Mouse (Mus musculus) erythroid progenitor cell, adult 5-6 weeks (primary cell): ENCODE results near the gene Amdhd2. TPM values are rescaled to one million over a fixed set of nuclear protein-coding genes. Genes with fewer than 3 reads are reported as not detected.

Source experiments
- ATAC-seq: replicated peaks from 2 replicates; pipeline ENCODE4 v1.8.0; 2016; ENCODE audit warnings: moderate number of reproducible peaks, mild to moderate bottlenecking, moderate TSS enrichment, inconsistent platforms; ENCODE audit not compliant: poor library complexity, low FRiP score, severe bottlenecking
- total RNA-seq, 2 experiments: library from RNA; stranded (forward) in 1 of 2; stranded (reverse) in 1 of 2; fragments of 150-400 nt in 1 of 2; fragments of 186-747, 209-891 nt in 1 of 2; gene quantifications; 2 replicates each; pipeline versions ENCODE4 v1.2.3 to v1.2.4; 2015 to 2017; ENCODE audit warnings: low replicate concordance in 2 of 2

Gene Amdhd2
- total RNA-seq, 2 experiments from 2014 or later, result 9.8 to 20.5 TPM

- no peak for ATAC-seq
Observed at GRCm38 (mm10) chr17:24127592-24127991, 36.0 kb downstream of the Amdhd2 start.

- ATAC-seq, result no peak
Observed at GRCm38 (mm10) chr17:24126801-24127200, 36.8 kb downstream of the Amdhd2 start.

GRCm38 (mm10) chr17:24119446-24119845, 44.1 kb downstream of the Amdhd2 start:
- no peak for ATAC-seq

GRCm38 (mm10) chr17:24113031-24113430, 50.5 kb downstream of the Amdhd2 start:
- no peak for ATAC-seq

GRCm38 (mm10) chr17:24111256-24111655, 52.3 kb downstream of the Amdhd2 start:
- ATAC-seq, result no peak

GRCm38 (mm10) chr17:24108896-24109295, 54.7 kb downstream of the Amdhd2 start:
- no peak for ATAC-seq

Other genes with a start within 250 kb of the Amdhd2 start
- gene Dcpp3, start 246.3 kb downstream of the Amdhd2 start, total RNA-seq (2015; ENCODE audit: low replicate concordance), result not detected in 2 replicates
- not detected in 2 replicates for gene Dcpp3, start 246.3 kb downstream of the Amdhd2 start, total RNA-seq (2017; ENCODE audit: low replicate concordance)
- gene Sbp, start 222.1 kb downstream of the Amdhd2 start, total RNA-seq (2015; ENCODE audit: low replicate concordance), result not detected in 2 replicates
- gene Sbp, start 222.1 kb downstream of the Amdhd2 start, total RNA-seq (2017; ENCODE audit: low replicate concordance), result not detected in 2 replicates
- gene Sbpl, start 208.5 kb downstream of the Amdhd2 start, total RNA-seq (2015; ENCODE audit: low replicate concordance), result not detected in 2 replicates
- gene Sbpl, start 208.5 kb downstream of the Amdhd2 start, total RNA-seq (2017; ENCODE audit: low replicate concordance), result not detected in 2 replicates
- 0.84 TPM in 1 of 2 replicates, not detected in the other for gene Prss30, start 183.2 kb downstream of the Amdhd2 start, total RNA-seq (2015; ENCODE audit: low replicate concordance)
- gene Prss30, start 183.2 kb downstream of the Amdhd2 start, total RNA-seq (2017; ENCODE audit: low replicate concordance), result not detected in 2 replicates
- gene Prss22, start 165.7 kb downstream of the Amdhd2 start, total RNA-seq (2015; ENCODE audit: low replicate concordance), result not detected in 2 replicates
- not detected in 2 replicates for gene Prss22, start 165.7 kb downstream of the Amdhd2 start, total RNA-seq (2017; ENCODE audit: low replicate concordance)
- not detected in 2 replicates for gene Prss27, start 125.6 kb downstream of the Amdhd2 start, total RNA-seq (2015; ENCODE audit: low replicate concordance)
- gene Prss27, start 125.6 kb downstream of the Amdhd2 start, total RNA-seq (2017; ENCODE audit: low replicate concordance), result not detected in 2 replicates
- gene Kctd5, start 90.3 kb downstream of the Amdhd2 start, total RNA-seq (2015; ENCODE audit: low replicate concordance), result 4.3 and 5.0 TPM in 2 replicates
- gene Kctd5, start 90.3 kb downstream of the Amdhd2 start, total RNA-seq (2017; ENCODE audit: low replicate concordance), result 8.0 and 10.7 TPM in 2 replicates
- 83.6 and 88.0 TPM in 2 replicates for gene Pdpk1, start 12.8 kb downstream of the Amdhd2 start, total RNA-seq (2015; ENCODE audit: low replicate concordance)
- gene Pdpk1, start 12.8 kb downstream of the Amdhd2 start, total RNA-seq (2017; ENCODE audit: low replicate concordance), result 74.5 and 76.8 TPM in 2 replicates
- gene Atp6v0c, start 5.9 kb upstream of the Amdhd2 start, total RNA-seq (2015; ENCODE audit: low replicate concordance), result 231 and 265 TPM in 2 replicates
- 83.8 and 103 TPM in 2 replicates for gene Atp6v0c, start 5.9 kb upstream of the Amdhd2 start, total RNA-seq (2017; ENCODE audit: low replicate concordance)
- gene Tbc1d24, start 41.8 kb upstream of the Amdhd2 start, total RNA-seq (2015; ENCODE audit: low replicate concordance), result 3.4 and 5.8 TPM in 2 replicates
- gene Tbc1d24, start 41.8 kb upstream of the Amdhd2 start, total RNA-seq (2017; ENCODE audit: low replicate concordance), result 2.6 and 2.7 TPM in 2 replicates
- gene Ntn3, start 45.8 kb upstream of the Amdhd2 start, total RNA-seq (2015; ENCODE audit: low replicate concordance), result not detected in 2 replicates
- gene Ntn3, start 45.8 kb upstream of the Amdhd2 start, total RNA-seq (2017; ENCODE audit: low replicate concordance), result not detected in 2 replicates
- gene Tedc2, start 57.1 kb upstream of the Amdhd2 start, total RNA-seq (2015; ENCODE audit: low replicate concordance), result 13.8 and 19.8 TPM in 2 replicates
- 16.2 and 17.2 TPM in 2 replicates for gene Tedc2, start 57.1 kb upstream of the Amdhd2 start, total RNA-seq (2017; ENCODE audit: low replicate concordance)
- gene Ccnf, start 87.7 kb upstream of the Amdhd2 start, total RNA-seq (2015; ENCODE audit: low replicate concordance), result 217 and 252 TPM in 2 replicates
- 391 and 426 TPM in 2 replicates for gene Ccnf, start 87.7 kb upstream of the Amdhd2 start, total RNA-seq (2017; ENCODE audit: low replicate concordance)
- not detected in 2 replicates for gene Abca17, start 187.3 kb upstream of the Amdhd2 start, total RNA-seq (2015; ENCODE audit: low replicate concordance)
- gene Abca17, start 187.3 kb upstream of the Amdhd2 start, total RNA-seq (2017; ENCODE audit: low replicate concordance), result not detected in 2 replicates
- gene Abca3, start 188.2 kb upstream of the Amdhd2 start, total RNA-seq (2015; ENCODE audit: low replicate concordance), result 38.9 and 43.2 TPM in 2 replicates
- gene Abca3, start 188.2 kb upstream of the Amdhd2 start, total RNA-seq (2017; ENCODE audit: low replicate concordance), result 45.6 and 46.2 TPM in 2 replicates